Mouse (Mus musculus) ES-E14 (cell line): ENCODE measurements at regions not wholly inside any gene's neighbourhood (a gene's known extent, or its start where the extent isn't known, plus 50 kb on each side); places are given as distances from the start of the nearest gene placed in this dataset.

Experiments used
- DNase-seq: peaks from one replicate; pipeline ENCODE4 v3.0.0-alpha.2; 2013; ENCODE audit warnings: low read depth, low spot score
- H3K27ac ChIP-seq: 2 replicates; pipeline ENCODE4 v1.5.1; 2012; ENCODE audit warnings: low read depth, mild to moderate bottlenecking, low read length, moderate library complexity, mixed read lengths; ENCODE audit not compliant: poor library complexity, insufficient read depth, severe bottlenecking
- H3K36me3 ChIP-seq: 2 replicates; pipeline ENCODE4 v1.6.1; 2012; ENCODE audit warnings: mild to moderate bottlenecking, low read length, moderate library complexity, mixed read lengths; ENCODE audit not compliant: control insufficient read depth, poor library complexity, insufficient read depth, severe bottlenecking
- H3K4me1 ChIP-seq, 2 experiments: fragments of 150-350 bp in 1 of 2; sonication (generic) in 1 of 2; 2 replicates each; pipeline ENCODE4 v1.6.1; 2012; ENCODE audit warnings: low read length in 2 of 2, mild to moderate bottlenecking in 1 of 2, mixed read lengths in 1 of 2; ENCODE audit not compliant: control insufficient read depth in 2 of 2, insufficient read depth in 2 of 2, poor library complexity in 1 of 2
- H3K4me3 ChIP-seq, 2 experiments: fragments of 150-350 bp in 1 of 2; sonication (generic) in 1 of 2; 2 replicates each; pipeline ENCODE4 v1.5.1; 2012; ENCODE audit warnings: low read length in 2 of 2, low read depth in 1 of 2, mild to moderate bottlenecking in 1 of 2, mixed read lengths in 1 of 2; ENCODE audit not compliant: insufficient read depth in 1 of 2, poor library complexity in 1 of 2, severe bottlenecking in 1 of 2
- H3K9ac ChIP-seq: 2 replicates; pipeline ENCODE4 v1.6.1; 2012; ENCODE audit warnings: low read depth, mild to moderate bottlenecking, low read length, mixed read lengths; ENCODE audit not compliant: poor library complexity, insufficient read depth, severe bottlenecking
- H3K9me3 ChIP-seq: fragments of 150-350 bp; sonication (generic); 2 replicates; pipeline ENCODE4 v1.6.1; 2012; ENCODE audit warnings: low read depth, mild to moderate bottlenecking, low read length; ENCODE audit not compliant: control insufficient read depth, insufficient read depth
- CHD2 ChIP-seq: IDR thresholded peaks from 2 replicates; pipeline ENCODE4 v1.6.1; 2014; ENCODE audit warnings: mild to moderate bottlenecking, low read depth, low read length, inconsistent platforms
- HCFC1 ChIP-seq: IDR thresholded peaks from 2 replicates; pipeline ENCODE4 v1.6.1; 2012; ENCODE audit warnings: low read length, inconsistent platforms, borderline replicate concordance; ENCODE audit not compliant: insufficient read depth
- MAFK ChIP-seq: IDR thresholded peaks from 2 replicates; pipeline ENCODE4 v1.6.1; 2014; ENCODE audit warnings: mild to moderate bottlenecking, low read depth, low read length, inconsistent platforms; ENCODE audit not compliant: insufficient read depth
- ZC3H11A ChIP-seq: IDR thresholded peaks from 2 replicates; pipeline ENCODE4 v1.6.1; 2012; ENCODE audit warnings: low read depth, mild to moderate bottlenecking, inconsistent platforms, low read length, borderline replicate concordance
- ZNF384 ChIP-seq: IDR thresholded peaks from 2 replicates; pipeline ENCODE4 v1.6.1; 2012; ENCODE audit warnings: low read depth, low read length, inconsistent platforms
- in situ Hi-C, 2 experiments: fragments of 600-800 bp; cut with MboI; formaldehyde crosslinking; loops; one replicate each; pipeline ENCODE4 v1.15.1; 2025; ENCODE audit warnings: low sequenced_read_pairs in 2 of 2, inconsistent platforms in 1 of 2; ENCODE audit not compliant: unreplicated experiment in 2 of 2

GRCm38 (mm10) chr10:111801021-111801793 lies 171.3 kb upstream of the Krr1 start:
- H3K4me1 ChIP-seq, result no peaks in the 10 kb centered on the region

DNA sequence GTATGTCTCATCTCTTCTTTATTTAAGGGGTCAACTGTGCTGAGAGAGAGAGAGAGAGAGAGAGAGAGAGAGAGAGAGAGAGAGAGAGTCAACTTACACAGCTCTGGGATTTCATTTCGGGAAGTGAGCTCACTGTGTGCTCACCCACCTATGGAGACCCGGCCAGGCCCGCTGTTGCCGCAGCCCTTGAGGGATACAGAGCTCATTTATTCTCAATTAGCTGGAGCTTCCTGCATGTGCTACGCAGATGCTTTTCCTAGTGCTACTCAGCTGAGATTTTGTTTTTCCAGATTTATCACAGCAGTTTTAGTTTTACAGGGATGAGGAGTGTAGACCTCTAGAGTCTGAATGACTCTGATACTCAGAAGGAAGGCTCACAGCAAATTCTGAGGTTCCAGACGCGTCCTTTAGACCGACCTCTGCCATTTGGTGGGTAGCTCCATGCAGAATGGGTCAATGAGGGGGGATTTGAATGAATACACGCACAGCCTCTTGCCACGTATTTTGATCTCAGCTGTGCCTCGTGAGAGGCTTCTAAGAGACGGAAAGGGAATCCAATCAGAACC lies 170.6 kb upstream of the Krr1 start:
- in situ Hi-C loops, result no loop called here
- Histone ChIP-seq H3K4me3 (no peak overlapping the region), H3K36me3 (no peaks in the 10 kb centered on the region), H3K9me3 (no peaks in the 10 kb centered on the region), H3K9ac (no peak overlapping the region), H3K27ac (no peak overlapping the region), H3K4me1 (no peaks in the 10 kb centered on the region)
- TF ChIP-seq HCFC1 (no peak), ZC3H11A (no peak), CHD2 (no peak), MAFK (no peak)
- DNase-seq, result no peak

More at GRCm38 (mm10) chr10:111801021-111801793, 171.3 kb upstream of the Krr1 start:
- no peak for DNase-seq
- in situ Hi-C loops, result no loop called here
- H3K9ac ChIP-seq, result no peak overlapping the region
- no peaks in the 10 kb centered on the region for H3K36me3 ChIP-seq
- H3K9me3 ChIP-seq, result no peaks in the 10 kb centered on the region
- no peak overlapping the region for H3K4me3 ChIP-seq
- TF ChIP-seq ZNF384 (no peak), CHD2 (no peak), HCFC1 (no peak), MAFK (no peak), ZC3H11A (no peak)
- H3K27ac ChIP-seq, result no peak overlapping the region

DNA sequence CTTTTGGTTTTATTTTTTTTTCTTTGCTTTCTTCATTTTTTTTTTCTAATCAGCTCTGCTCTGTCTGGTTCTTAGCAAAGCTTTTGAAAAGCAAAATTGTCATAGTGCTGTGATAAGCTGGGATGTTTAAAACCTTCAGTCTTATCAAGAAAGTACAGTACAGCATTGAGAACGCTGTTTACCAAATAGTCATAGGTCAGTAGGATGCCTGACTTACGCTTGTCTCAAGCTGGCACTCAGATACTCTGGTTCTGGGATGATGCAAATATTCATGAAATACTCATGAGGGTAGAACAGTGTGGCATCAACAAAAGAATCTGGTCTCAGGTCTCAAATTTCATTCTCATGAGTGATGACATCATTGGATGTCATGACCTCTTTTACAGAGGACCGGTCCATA lies 166.1 kb upstream of the Krr1 start:
- no peak overlapping the region for H3K4me3 ChIP-seq
- no peaks in the 10 kb centered on the region for H3K9me3 ChIP-seq
- DNase-seq, result no peak
- in situ Hi-C loops, result no loop called here
- H3K9ac ChIP-seq, result no peak overlapping the region
- H3K27ac ChIP-seq, result no peak overlapping the region
- TF ChIP-seq MAFK (no peak), ZC3H11A (no peak), ZNF384 (no peak), CHD2 (no peak), HCFC1 (no peak)
- H3K4me1 ChIP-seq, result no peaks in the 10 kb centered on the region
- H3K36me3 ChIP-seq, result no peaks in the 10 kb centered on the region

DNA sequence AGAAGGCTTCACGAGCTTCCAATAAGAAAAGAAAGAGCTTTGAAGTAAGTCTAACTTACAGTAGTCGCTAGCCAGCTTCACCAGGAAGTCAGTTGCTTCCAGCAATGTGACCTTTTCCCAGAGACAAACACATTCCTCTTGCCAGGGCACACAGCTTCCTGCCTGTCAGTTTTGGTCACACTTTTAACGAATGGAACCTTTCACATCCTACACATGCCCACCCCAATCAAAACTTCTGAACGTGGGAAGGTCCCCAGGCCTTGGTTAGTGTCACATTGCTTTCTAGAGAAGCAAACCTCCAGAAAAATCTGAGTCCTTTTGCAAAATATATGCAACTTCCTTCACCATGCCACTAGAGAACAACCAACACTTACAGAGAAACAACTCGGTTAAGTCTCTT lies 165.5 kb upstream of the Krr1 start:
- Histone ChIP-seq H3K27ac (no peak overlapping the region), H3K9me3 (no peaks in the 10 kb centered on the region), H3K36me3 (no peaks in the 10 kb centered on the region), H3K4me1 (no peaks in the 10 kb centered on the region), H3K4me3 (no peak overlapping the region), H3K9ac (no peak overlapping the region)
- in situ Hi-C loops, result no loop called here
- DNase-seq, result no peak
- no peak for TF ChIP-seq ZNF384
- no peak for TF ChIP-seq MAFK
- no peak for TF ChIP-seq CHD2
- no peak for TF ChIP-seq ZC3H11A
- no peak for TF ChIP-seq HCFC1

- no peak overlapping the region for H3K27ac ChIP-seq
- no peak for DNase-seq
- no peaks in the 10 kb centered on the region for H3K4me1 ChIP-seq
- no peak overlapping the region for H3K9ac ChIP-seq
- H3K36me3 ChIP-seq, result no peaks in the 10 kb centered on the region
- in situ Hi-C loops, result no loop called here
- no peaks in the 10 kb centered on the region for H3K9me3 ChIP-seq
- H3K4me3 ChIP-seq, result no peak overlapping the region
- TF ChIP-seq CHD2, result no peak
- TF ChIP-seq HCFC1, result no peak
- TF ChIP-seq ZC3H11A, result no peak
- no peak for TF ChIP-seq ZNF384
- no peak for TF ChIP-seq MAFK
These were observed 158.7 kb upstream of the Krr1 start for GRCm38 (mm10) chr10:111813736-111814135.
